Mouse (Mus musculus) forebrain, embryonic 14.5 days (tissue): ENCODE measurements around the gene Itpr2. TPM values are rescaled to one million over a fixed set of nuclear protein-coding genes. Genes with fewer than 3 reads are reported as not detected.

Experiments
- ATAC-seq: fragments of 200-750 bp; cut with Nextera tagmentation; 2 replicates; pipeline ENCODE4 v1.8.0; 2017; ENCODE audit warnings: mild to moderate bottlenecking, moderate library complexity
- DNase-seq: peaks from one replicate; pipeline ENCODE4 v3.0.0-alpha.2; 2015; ENCODE audit warnings: low spot score
- H3K27ac ChIP-seq: fragments of 300-500 bp; sonication (generic); 2 replicates; pipeline ENCODE4 v1.5.1; 2014; ENCODE audit warnings: low read depth, mild to moderate bottlenecking, control low read depth, low read length, moderate library complexity
- H3K27me3 ChIP-seq: fragments of 300-500 bp; sonication (generic); replicated peaks from 2 replicates; pipeline ENCODE4 v1.6.1; 2014; ENCODE audit warnings: low read length, control low read depth, mixed read lengths; ENCODE audit not compliant: control insufficient read depth, insufficient read depth
- H3K36me3 ChIP-seq: fragments of 300-500 bp; sonication (generic); 2 replicates; pipeline ENCODE4 v1.6.1; 2014; ENCODE audit warnings: low read length, control low read depth; ENCODE audit not compliant: control insufficient read depth, insufficient read depth
- H3K4me1 ChIP-seq: fragments of 300-500 bp; sonication (generic); 2 replicates; pipeline ENCODE4 v1.6.1; 2014; ENCODE audit warnings: antibody characterized with exemption, low read length, control low read depth; ENCODE audit not compliant: control insufficient read depth, insufficient read depth
- H3K4me2 ChIP-seq: fragments of 300-500 bp; sonication (generic); 2 replicates; pipeline ENCODE4 v1.6.1; 2014; ENCODE audit warnings: mild to moderate bottlenecking, control low read depth, low read length
- H3K4me3 ChIP-seq: fragments of 300-500 bp; sonication (generic); 2 replicates; pipeline ENCODE4 v1.5.1; 2014; ENCODE audit warnings: low read depth, low read length, control low read depth
- H3K9ac ChIP-seq: fragments of 300-500 bp; sonication (generic); 2 replicates; pipeline ENCODE4 v1.6.1; 2014; ENCODE audit warnings: mild to moderate bottlenecking, low read length, control low read depth, moderate library complexity
- H3K9me3 ChIP-seq: fragments of 300-500 bp; sonication (generic); replicated peaks from 2 replicates; pipeline ENCODE4 v1.6.1; 2016; ENCODE audit warnings: low read length, control low read depth, mixed read lengths; ENCODE audit not compliant: control insufficient read depth
- WGBS: fragments of 180-500 bp; shearing (Covaris S2); extraction: QIAGEN DNeasy Blood & Tissue Kit; methylation state at CpG from one replicate; pipeline ENCODE4 v1.1.7; 2014; 5-methylcytosine and 5-hydroxymethylcytosine counted together
- polyA plus RNA-seq: library from polyadenylated mRNA; unstranded; fragments of >200 nt; fragmentation: Nextera tagmentation; extraction: Ambion mirVana; gene quantifications from 2 replicates; pipeline ENCODE4 v1.2.1, GENCODE M21; 2014

Gene Itpr2
- polyA plus RNA-seq, 1 experiment from 2014 or later: 2.4 TPM

GRCm38 (mm10) chr6:146229519-146229918, 272.5 kb downstream of the Itpr2 start:
- Histone ChIP-seq H3K27me3 (no peaks in the 10 kb centered on the region), H3K36me3 (no peaks in the 10 kb centered on the region), H3K9me3 (no peaks in the 10 kb centered on the region), H3K27ac (no peak overlapping the region), H3K4me3 (no peak overlapping the region), H3K9ac (no peak overlapping the region), H3K4me1 (no peaks in the 10 kb centered on the region), H3K4me2 (no peak overlapping the region)
- 75% methylated on average over 9 of the region's 9 CpGs for WGBS
- DNase-seq (no peak), ATAC-seq (no peak)

GRCm38 (mm10) chr6:146228048-146228447, 274.0 kb downstream of the Itpr2 start:
- Histone ChIP-seq H3K4me3 (no peak overlapping the region), H3K27me3 (no peaks in the 10 kb centered on the region), H3K4me1 (no peaks in the 10 kb centered on the region), H3K9me3 (no peaks in the 10 kb centered on the region), H3K9ac (no peak overlapping the region), H3K27ac (no peak overlapping the region), H3K36me3 (no peaks in the 10 kb centered on the region), H3K4me2 (no peak overlapping the region)
- DNase-seq (no peak), ATAC-seq (no peak)
- WGBS: 82% methylated on average over 3 of the region's 3 CpGs

- 83% methylated on average over 8 of the region's 8 CpGs for WGBS
- Histone ChIP-seq H3K4me1 (no peaks in the 10 kb centered on the region), H3K4me3 (no peak overlapping the region), H3K36me3 (no peaks in the 10 kb centered on the region), H3K9me3 (no peaks in the 10 kb centered on the region), H3K4me2 (no peak overlapping the region), H3K27ac (no peak overlapping the region), H3K9ac (no peak overlapping the region), H3K27me3 (no peaks in the 10 kb centered on the region)
- DNase-seq (no peak), ATAC-seq (no peak)
Measured at GRCm38 (mm10) chr6:146222403-146223063, 279.5 kb downstream of the Itpr2 start.

GRCm38 (mm10) chr6:146221371-146222336, 280.4 kb downstream of the Itpr2 start:
- 72% methylated on average over 23 of the region's 23 CpGs for WGBS
- Histone ChIP-seq H3K4me1 (no peaks in the 10 kb centered on the region), H3K9ac (no peak overlapping the region), H3K4me2 (no peak overlapping the region), H3K27me3 (no peaks in the 10 kb centered on the region), H3K4me3 (no peak overlapping the region), H3K9me3 (no peaks in the 10 kb centered on the region), H3K36me3 (no peaks in the 10 kb centered on the region), H3K27ac (no peak overlapping the region)
- ATAC-seq (no peak), DNase-seq (no peak)

GRCm38 (mm10) chr6:146220071-146220470, 282.0 kb downstream of the Itpr2 start:
- no peak overlapping the region for H3K4me2 ChIP-seq
- DNase-seq (no peak), ATAC-seq (no peak)
- WGBS: 70% methylated on average over 5 of the region's 5 CpGs
- H3K27ac ChIP-seq: no peak overlapping the region
- H3K9me3 ChIP-seq: no peaks in the 10 kb centered on the region
- no peaks in the 10 kb centered on the region for H3K36me3 ChIP-seq
- no peak overlapping the region for H3K9ac ChIP-seq
- no peaks in the 10 kb centered on the region for H3K4me1 ChIP-seq
- H3K27me3 ChIP-seq: no peaks in the 10 kb centered on the region
- H3K4me3 ChIP-seq: no peak overlapping the region

GRCm38 (mm10) chr6:146219534-146219933, 282.5 kb downstream of the Itpr2 start:
- Histone ChIP-seq H3K36me3 (no peaks in the 10 kb centered on the region), H3K27ac (no peak overlapping the region), H3K9me3 (no peaks in the 10 kb centered on the region), H3K9ac (no peak overlapping the region), H3K4me3 (no peak overlapping the region), H3K4me1 (no peaks in the 10 kb centered on the region), H3K27me3 (no peaks in the 10 kb centered on the region), H3K4me2 (no peak overlapping the region)
- DNase-seq (no peak), ATAC-seq (no peak)
- WGBS: 90% methylated on average over 12 of the region's 12 CpGs

GRCm38 (mm10) chr6:146215302-146215701, 286.7 kb downstream of the Itpr2 start:
- ATAC-seq: no peak
- Histone ChIP-seq H3K9me3 (no peaks in the 10 kb centered on the region), H3K4me3 (no peak overlapping the region), H3K9ac (no peak overlapping the region), H3K27ac (no peak overlapping the region), H3K36me3 (no peaks in the 10 kb centered on the region), H3K4me2 (no peak overlapping the region), H3K4me1 (no peaks in the 10 kb centered on the region), H3K27me3 (no peaks in the 10 kb centered on the region)
- 71% methylated on average over 2 of the region's 2 CpGs for WGBS
- DNase-seq: peak; percentile 10

- WGBS: 94% methylated on average over 3 of the region's 3 CpGs
- ATAC-seq: no peak
Measured at GRCm38 (mm10) chr6:146212339-146212738, 289.7 kb downstream of the Itpr2 start.

GRCm38 (mm10) chr6:146211233-146211632, 290.8 kb downstream of the Itpr2 start:
- ATAC-seq: no peak

More at GRCm38 (mm10) chr6:146212339-146212738, 289.7 kb downstream of the Itpr2 start:
- Histone ChIP-seq H3K9ac (no peak overlapping the region), H3K9me3 (no peaks in the 10 kb centered on the region), H3K27me3 (no peaks in the 10 kb centered on the region), H3K4me2 (no peak overlapping the region), H3K4me3 (no peak overlapping the region), H3K27ac (no peak overlapping the region), H3K4me1 (no peaks in the 10 kb centered on the region), H3K36me3 (no peaks in the 10 kb centered on the region)
- DNase-seq: no peak

More at GRCm38 (mm10) chr6:146211233-146211632, 290.8 kb downstream of the Itpr2 start:
- no peak overlapping the region for H3K4me2 ChIP-seq
- no peaks in the 10 kb centered on the region for H3K9me3 ChIP-seq
- no peaks in the 10 kb centered on the region for H3K36me3 ChIP-seq
- no peak for DNase-seq
- no peak overlapping the region for H3K27ac ChIP-seq
- no peak overlapping the region for H3K9ac ChIP-seq
- no peaks in the 10 kb centered on the region for H3K27me3 ChIP-seq
- H3K4me3 ChIP-seq: no peak overlapping the region
- 86% methylated on average over 6 of the region's 6 CpGs for WGBS
- no peaks in the 10 kb centered on the region for H3K4me1 ChIP-seq
